Mouse (Mus musculus) spleen, adult 2 months (tissue): Measurements from ENCODE around the gene Prune1. TPM values are rescaled to one million over a fixed set of nuclear protein-coding genes. Genes with fewer than 3 reads are reported as not detected.

ENCODE experiments used
- DNase-seq, 2 experiments: peaks; one replicate each; pipeline versions ENCODE4 v3.0.0 to v3.0.0-alpha.2; 2012 to 2021; ENCODE audit warnings: low spot score in 2 of 2, low read depth in 1 of 2
- H3K27ac ChIP-seq: fragments of 200-500 bp; 2 replicates; pipeline ENCODE4 v1.5.1; 2012; ENCODE audit warnings: low read length, inconsistent platforms; ENCODE audit not compliant: insufficient read depth
- H3K27me3 ChIP-seq: fragments of 200-500 bp; 2 replicates; pipeline ENCODE4 v1.6.1; 2012; ENCODE audit warnings: mild to moderate bottlenecking, moderate library complexity, low read length, inconsistent platforms; ENCODE audit not compliant: control insufficient read depth, insufficient read depth
- H3K36me3 ChIP-seq: fragments of 200-500 bp; 2 replicates; pipeline ENCODE4 v1.6.1; 2012; ENCODE audit warnings: mild to moderate bottlenecking, low read length, inconsistent platforms; ENCODE audit not compliant: control insufficient read depth, insufficient read depth
- H3K4me1 ChIP-seq: fragments of 200-500 bp; 2 replicates; pipeline ENCODE4 v1.6.1; 2011; ENCODE audit warnings: inconsistent platforms; ENCODE audit not compliant: control insufficient read depth, insufficient read depth, insufficient read length
- H3K4me3 ChIP-seq: fragments of 200-500 bp; 2 replicates; pipeline ENCODE4 v1.5.1; 2011; ENCODE audit warnings: mild to moderate bottlenecking, inconsistent platforms; ENCODE audit not compliant: insufficient read depth, insufficient read length; ENCODE audit errors: extremely low read depth
- CTCF ChIP-seq: fragments of 200-500 bp; IDR thresholded peaks from 2 replicates; pipeline ENCODE4 v1.5.1; 2011; ENCODE audit warnings: mild to moderate bottlenecking, inconsistent platforms; ENCODE audit not compliant: insufficient read depth, insufficient read length, insufficient replicate concordance; ENCODE audit errors: extremely low read depth
- POLR2A ChIP-seq: fragments of 200-500 bp; IDR thresholded peaks from 2 replicates; pipeline ENCODE4 v1.6.1; 2011; ENCODE audit warnings: low read depth, low read length, inconsistent platforms
- WGBS: fragments of 180-500 bp; shearing (Covaris S2); methylation state at CpG from one replicate; pipeline ENCODE4 v1.1.7; 2018; 5-methylcytosine and 5-hydroxymethylcytosine counted together
- polyA plus RNA-seq: library from polyadenylated mRNA; depleted of rRNA; stranded (reverse); fragments of >200 nt; gene quantifications from 2 replicates; pipeline ENCODE4 v1.2.3, GENCODE M21; 2012; rRNA removed

Prune1 gene
- 7.7 and 8.9 TPM in 2 replicates for polyA plus RNA-seq

DNA sequence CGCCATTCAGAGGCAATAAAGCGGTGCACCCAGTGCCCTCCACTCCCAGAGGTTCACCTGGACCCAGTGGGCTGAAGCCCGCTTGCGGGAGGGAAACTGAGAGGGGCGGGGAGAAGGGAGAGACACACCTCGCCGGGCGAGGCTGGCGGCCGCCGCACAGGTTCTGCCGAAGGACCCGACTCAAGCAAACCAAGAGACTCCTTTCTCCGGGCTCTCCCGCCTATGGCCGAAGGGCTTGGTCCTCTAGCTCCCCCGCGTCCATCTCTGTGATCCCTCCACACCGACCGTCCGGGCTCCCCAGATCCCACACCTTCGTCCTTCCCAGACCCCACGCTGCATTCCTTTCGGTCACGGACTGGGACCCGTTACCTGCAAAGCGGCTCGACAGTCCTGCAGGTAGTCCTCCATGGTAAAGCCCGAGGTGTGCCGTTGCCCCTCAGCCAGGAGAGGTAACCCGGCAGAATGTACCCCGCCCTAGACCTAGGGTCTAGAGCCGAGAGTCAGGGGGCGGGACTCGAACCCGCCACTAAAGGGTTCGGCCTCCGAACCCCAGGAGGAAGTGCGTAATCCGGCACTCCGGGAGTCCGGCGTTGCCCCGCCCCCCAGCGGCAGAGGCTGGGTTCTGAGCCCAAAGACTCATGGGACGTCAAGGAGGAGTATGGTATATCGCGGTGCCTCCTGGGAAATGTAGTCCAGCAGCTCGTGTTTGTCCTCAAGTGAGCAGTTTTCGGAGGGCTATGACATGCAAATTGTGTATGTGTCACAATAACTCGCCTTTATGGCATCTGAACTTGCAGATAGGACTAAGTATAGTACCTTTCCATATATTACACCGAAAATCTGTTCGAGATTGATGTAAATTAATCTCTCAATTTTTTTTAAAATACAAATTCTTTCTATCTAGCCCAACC lies at the start of gene Prune1, which contains the start of gene Mindy1:
TSS of gene Prune1 (minus strand) at position 861 of the 911 bp plus-strand sequence.
TSS of gene Mindy1 (plus strand) at position 130 of the 911 bp plus-strand sequence.
- peak; percentile 96 to 99 for DNase-seq

DNA sequence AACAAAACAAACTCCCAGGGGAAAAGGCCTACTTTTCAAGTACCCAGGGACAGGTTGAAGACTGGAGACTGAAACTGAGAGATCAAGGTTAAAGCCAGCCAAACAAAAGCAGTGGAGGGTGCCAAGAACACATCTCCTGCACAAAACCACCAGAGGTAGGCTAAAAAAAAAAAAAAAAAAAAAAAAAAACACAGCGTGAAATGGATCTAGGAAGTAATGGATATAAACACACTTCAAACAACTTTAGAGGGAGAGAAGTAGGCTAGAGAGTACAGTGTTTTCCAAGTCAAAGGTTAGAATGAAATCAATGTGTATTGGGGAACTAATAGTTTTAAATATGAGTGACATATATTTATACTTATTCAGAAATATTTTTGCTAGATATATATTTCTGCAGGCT lies 49.7 kb upstream of the Prune1 start:
- Histone ChIP-seq H3K36me3 (peaks cover 24% of the 10 kb centered on the region), H3K27me3 (no peaks in the 10 kb centered on the region), H3K4me3 (no peak overlapping the region), H3K27ac (no peak overlapping the region), H3K4me1 (no peaks in the 10 kb centered on the region)
- 80% methylated on average over 1 of the region's 1 CpGs for WGBS
- TF ChIP-seq CTCF, result no peak
- TF ChIP-seq POLR2A, result no peak
- DNase-seq, result no peak

More for the DNA sequence above, at the start of gene Prune1, which contains the start of gene Mindy1:
- Histone ChIP-seq H3K4me1 (no peaks in the 10 kb centered on the region; the same call in 1 of the 2 replicates), H3K36me3 (no peaks in the 10 kb centered on the region), H3K27me3 (no peaks in the 10 kb centered on the region), H3K27ac (peak within 1 kb of the TSS; percentile 94), H3K4me3 (peak within 1 kb of the TSS; percentile 82)
- under 1% methylated on average over 53 of the region's 53 CpGs for whole genome bisulfite sequencing
- no peak for TF ChIP-seq POLR2A
- no peak for TF ChIP-seq CTCF

DNA sequence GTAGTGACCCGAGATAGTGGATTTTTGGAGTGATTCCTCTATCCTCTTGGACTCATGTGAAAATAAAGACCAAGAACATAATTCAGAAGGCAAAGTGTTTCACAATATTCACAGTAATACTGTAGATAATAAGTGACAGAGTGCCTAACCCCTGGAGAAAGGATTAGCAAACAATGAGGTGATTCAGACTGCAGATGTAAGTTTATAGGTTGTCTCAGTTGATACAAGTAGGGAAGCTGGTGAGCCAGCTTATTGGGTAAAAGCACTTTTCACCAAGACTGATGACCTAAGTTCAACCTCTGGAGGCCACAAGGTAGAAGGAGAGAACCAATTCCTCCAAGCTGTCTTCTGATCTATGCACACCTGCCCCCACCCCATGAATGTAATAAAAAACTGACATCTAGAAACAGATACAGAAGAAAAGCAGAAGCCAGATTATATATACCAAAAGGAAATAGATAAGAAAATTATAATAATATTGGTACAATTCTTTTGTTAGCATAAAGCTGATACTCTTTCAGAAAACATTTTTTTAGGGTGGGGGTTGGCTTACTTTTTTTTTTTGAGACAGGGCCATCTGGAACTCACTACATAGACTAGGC lies 47.0 kb upstream of the Prune1 start:
- WGBS, result 88% methylated on average over 1 of the region's 1 CpGs
- Histone ChIP-seq H3K4me1 (no peaks in the 10 kb centered on the region), H3K27ac (no peak overlapping the region), H3K4me3 (no peak overlapping the region), H3K36me3 (peaks cover 29% of the 10 kb centered on the region), H3K27me3 (no peaks in the 10 kb centered on the region)
- no peak for TF ChIP-seq POLR2A
- TF ChIP-seq CTCF, result no peak
- DNase-seq, result no peak

DNA sequence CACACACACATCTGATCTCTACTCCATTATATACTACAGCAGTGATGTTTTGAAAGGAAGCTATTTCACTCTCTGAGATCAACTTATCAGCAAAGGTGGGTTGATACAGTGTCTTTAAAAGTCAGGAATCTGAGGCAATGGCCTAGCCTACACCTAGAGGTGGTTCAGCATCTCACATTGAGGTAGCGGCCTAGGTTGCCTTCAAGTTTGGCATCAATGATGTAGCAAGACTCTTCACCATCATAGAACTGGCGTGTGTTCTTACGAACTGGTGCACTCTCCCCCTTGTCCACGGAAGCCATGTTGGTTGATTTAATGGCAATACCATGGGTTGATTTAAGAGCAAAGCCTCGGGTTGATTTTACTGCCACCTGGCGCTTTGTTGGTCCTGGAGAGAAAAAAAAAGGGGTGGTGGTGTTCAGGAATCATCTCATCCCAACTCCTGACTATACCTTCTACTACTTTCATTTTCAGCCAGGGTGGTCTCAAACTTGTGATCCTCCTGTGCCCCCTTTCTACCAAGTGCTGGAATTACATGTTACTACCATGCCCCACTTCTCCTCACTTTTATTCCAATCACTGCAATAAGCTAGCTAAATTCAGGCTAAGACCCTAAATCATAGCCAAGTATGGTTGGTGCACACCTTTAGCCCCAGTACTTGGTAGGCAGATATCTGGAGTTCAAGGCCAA lies 42.7 kb upstream of the Prune1 start:
- Histone ChIP-seq H3K36me3 (peaks cover 52% of the 10 kb centered on the region), H3K4me3 (no peak overlapping the region), H3K27me3 (no peaks in the 10 kb centered on the region), H3K27ac (no peak overlapping the region), H3K4me1 (no peaks in the 10 kb centered on the region)
- DNase-seq, result no peak
- TF ChIP-seq CTCF (no peak), POLR2A (no peak)
- WGBS, result 90% methylated on average over 6 of the region's 6 CpGs

DNA sequence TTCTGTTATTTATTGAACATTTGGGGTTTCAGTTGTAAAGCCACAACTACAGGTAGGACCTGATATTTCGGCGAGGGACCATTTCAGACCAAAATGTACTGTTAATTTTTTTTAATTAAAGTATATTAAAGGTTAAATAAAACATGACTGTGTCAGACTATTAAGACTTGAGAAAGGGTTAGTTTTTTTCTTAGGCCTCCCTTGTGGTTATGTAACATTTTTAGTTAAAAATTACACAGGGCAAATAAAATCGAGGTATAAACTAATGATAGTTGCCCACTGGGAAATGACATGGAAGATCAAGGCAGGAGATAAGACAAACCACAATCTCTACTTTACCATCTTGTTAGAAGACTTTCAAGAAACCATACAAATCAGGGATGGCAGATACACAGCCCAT lies 41.6 kb upstream of the Prune1 start:
- Histone ChIP-seq H3K27ac (no peak overlapping the region), H3K4me3 (no peak overlapping the region), H3K27me3 (no peaks in the 10 kb centered on the region), H3K36me3 (peaks cover 50% of the 10 kb centered on the region), H3K4me1 (no peaks in the 10 kb centered on the region; the same call in 1 of the 2 replicates)
- WGBS, result 63% methylated on average over 3 of the region's 3 CpGs
- no peak for DNase-seq
- TF ChIP-seq POLR2A (no peak), CTCF (no peak)

DNA sequence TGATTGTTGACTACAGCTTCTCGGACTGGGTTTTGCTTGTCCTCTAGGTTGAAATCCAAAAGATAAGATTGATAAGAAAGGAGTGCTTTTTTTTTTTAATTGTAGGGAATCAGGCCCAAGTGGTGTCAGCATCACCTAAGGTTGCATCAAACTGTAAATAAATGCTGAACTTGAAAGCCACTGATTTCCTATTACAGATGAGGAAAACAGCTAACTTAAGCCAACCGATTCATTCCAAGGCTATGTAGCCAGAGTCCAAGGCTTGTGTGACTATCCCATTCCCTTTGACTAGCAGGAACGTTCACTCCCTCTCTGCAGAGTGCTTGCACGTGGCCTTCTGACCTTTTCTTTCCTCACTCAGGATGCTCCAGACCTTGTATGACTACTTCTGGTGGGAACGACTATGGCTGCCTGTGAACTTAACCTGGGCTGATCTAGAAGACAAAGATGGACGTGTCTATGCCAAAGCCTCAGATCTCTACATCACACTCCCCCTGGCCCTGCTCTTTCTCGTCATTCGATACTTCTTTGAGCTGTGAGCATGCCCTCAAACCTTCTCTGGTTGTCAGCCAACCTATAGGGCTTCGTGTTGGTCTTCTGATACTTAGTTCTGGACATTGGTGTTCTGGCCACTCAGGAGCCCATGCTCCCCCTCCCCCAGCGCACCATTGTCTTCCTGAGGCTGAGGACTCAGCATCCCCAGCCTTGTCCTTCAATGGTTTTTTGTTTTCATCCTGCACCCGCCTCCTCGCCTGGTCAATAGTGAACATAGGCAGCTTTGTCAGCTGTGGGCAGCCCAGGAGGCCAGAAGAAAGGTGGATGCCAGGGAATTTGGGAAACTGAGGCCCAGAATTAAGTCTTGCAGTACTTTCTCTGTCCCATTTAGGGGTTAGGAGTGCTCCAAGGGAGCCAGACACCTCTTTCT lies 38.1 kb upstream of the Prune1 start:
- no peaks in the 10 kb centered on the region for H3K27me3 ChIP-seq
- H3K4me1 ChIP-seq, result peaks cover 12% of the 10 kb centered on the region; the same call in 1 of the 2 replicates
- no peak overlapping the region for H3K4me3 ChIP-seq
- 88% methylated on average over 12 of the region's 12 CpGs for WGBS
- DNase-seq, result no peak
- no peak overlapping the region for H3K27ac ChIP-seq
- TF ChIP-seq CTCF (no peak), POLR2A (no peak)
- peaks cover 35% of the 10 kb centered on the region for H3K36me3 ChIP-seq
